Mouse (Mus musculus): Measurements from ENCODE around the gene Cyp46a1.
A peak's percentile ranks its signal among the peaks of the same experiment; 100 is the strongest.

Cyp46a1 gene

GRCm38 (mm10) chr12:108311741-108312290 lies 22.4 kb upstream of the Cyp46a1 start:
- no peak for DNase-seq (ENCODE audit: low spot score)

DNA sequence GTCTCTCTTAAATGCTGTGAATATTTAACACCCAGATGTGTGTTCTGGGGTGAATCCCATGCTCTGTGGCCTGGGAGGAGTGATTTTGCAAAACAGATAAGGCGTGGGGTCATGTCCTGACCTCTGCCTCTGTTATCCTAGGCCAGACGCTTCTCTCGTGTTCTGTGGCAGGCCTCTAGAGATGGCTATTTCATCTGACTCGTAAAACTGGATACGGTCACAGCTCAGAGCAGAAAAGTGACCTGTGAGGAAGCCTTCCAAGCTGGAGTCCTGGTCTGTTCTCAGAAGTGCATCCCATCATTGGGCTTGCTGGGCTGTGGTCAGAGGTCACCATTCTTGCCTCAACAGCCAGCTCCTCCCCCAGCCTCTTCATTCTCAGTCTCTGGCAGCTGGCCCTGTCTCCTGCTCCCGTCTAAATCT lies 21.7 kb upstream of the Cyp46a1 start:
- DNase-seq (ENCODE audit: low spot score) = peak; percentile 68

- no peak for DNase-seq (ENCODE audit: low spot score)
These were observed 20.9 kb upstream of the Cyp46a1 start for GRCm38 (mm10) chr12:108313244-108313772.

GRCm38 (mm10) chr12:108315818-108316217 lies 18.4 kb upstream of the Cyp46a1 start:
- no peak for DNase-seq (ENCODE audit: low spot score)

DNA sequence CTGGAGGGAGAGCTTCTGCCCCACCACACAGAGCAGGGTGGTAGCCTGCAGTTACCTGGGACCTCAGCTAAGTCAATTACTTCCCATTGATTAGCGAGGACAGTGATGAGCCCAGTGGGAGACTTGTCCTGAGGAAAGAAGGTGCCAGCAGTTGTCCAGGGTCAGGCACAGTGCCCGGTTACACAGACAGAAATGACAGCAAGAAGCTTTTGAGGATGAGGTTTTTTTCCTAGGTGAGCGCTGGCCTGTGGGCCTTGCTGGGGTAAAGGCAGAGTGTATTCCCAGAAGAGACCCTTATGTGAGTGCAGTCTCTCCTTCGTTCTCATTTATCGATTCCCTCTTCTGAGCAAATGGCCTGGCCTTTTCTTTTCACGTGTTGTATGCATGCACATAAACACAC lies 17.5 kb upstream of the Cyp46a1 start:
- DNase-seq (ENCODE audit: low spot score) = no peak

DNA sequence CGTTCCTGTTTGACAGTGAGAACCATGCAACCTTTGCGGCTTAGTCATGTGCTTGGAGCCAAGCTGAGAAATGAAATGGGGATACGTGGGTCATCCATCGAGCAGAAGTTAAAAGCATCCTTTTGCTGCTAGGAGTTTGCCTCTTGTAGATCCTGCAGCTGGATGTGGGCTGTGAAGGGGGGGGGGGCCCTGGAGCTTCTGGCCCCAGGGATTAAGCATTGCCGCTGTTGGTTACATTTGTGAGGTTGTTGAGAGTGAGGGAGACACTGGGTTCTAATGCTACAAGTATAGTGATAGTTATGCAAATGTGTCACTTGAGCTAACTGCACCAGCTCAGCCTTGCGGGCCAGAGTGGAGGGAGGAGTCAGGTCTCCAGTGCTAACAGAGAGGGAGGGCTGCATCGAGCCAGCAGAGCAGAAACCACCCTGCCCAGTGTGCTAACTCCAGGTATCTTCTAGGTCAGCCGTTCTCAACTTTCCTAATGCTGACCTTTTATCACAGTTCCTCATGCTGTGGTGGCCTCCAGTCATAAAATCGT lies 16.9 kb upstream of the Cyp46a1 start:
- peak; percentile 69 for DNase-seq (ENCODE audit: low spot score)

GRCm38 (mm10) chr12:108317826-108318430 lies 16.3 kb upstream of the Cyp46a1 start:
- DNase-seq (ENCODE audit: low spot score) = no peak

DNA sequence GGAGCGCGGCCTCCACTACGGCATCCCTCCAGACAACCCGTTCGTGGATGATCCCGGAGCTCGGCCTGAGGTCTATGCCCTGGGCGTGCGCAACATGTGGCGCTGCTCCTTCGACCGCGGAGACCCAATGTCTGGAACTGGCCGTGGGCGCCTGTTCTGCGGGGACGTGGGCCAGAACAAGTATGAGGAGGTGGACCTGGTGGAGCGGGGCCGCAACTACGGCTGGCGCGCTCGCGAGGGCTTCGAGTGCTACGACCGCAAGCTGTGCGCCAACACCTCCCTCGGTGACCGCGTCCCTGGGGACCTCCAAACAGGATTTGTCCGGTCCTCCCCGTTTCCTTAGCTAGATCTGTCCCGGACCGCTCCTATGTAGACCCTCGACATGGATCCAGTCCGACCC lies 15.7 kb upstream of the Cyp46a1 start:
- DNase-seq (ENCODE audit: low spot score) = no peak

- DNase-seq (ENCODE audit: low spot score) = peak; percentile 73
These were observed 14.1 kb upstream of the Cyp46a1 start for GRCm38 (mm10) chr12:108320096-108320495.

DNA sequence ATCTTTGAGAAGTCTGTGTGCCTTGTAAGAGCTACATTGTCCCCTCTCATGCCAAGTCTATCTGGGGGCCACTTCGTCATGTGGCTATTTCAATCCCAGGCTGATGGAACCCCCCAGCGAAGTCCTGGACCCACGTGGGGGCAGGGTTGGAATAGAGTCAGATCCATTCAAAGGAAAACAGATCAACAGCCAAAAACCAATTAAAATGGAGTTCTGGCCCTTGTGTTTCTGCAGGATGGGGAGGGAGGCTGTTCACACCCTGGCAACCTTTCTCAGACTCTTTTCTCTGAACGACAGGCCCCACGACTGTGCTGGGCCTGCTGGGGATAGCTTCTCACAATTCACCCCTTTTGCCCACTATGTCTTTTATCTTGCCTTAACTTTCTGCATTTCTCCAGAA lies 7.8 kb upstream of the Cyp46a1 start:
- no peak for DNase-seq (ENCODE audit: low spot score)

- DNase-seq (ENCODE audit: low spot score) = peak; percentile 65
These were observed 6.2 kb upstream of the Cyp46a1 start for GRCm38 (mm10) chr12:108327889-108328491.

DNA sequence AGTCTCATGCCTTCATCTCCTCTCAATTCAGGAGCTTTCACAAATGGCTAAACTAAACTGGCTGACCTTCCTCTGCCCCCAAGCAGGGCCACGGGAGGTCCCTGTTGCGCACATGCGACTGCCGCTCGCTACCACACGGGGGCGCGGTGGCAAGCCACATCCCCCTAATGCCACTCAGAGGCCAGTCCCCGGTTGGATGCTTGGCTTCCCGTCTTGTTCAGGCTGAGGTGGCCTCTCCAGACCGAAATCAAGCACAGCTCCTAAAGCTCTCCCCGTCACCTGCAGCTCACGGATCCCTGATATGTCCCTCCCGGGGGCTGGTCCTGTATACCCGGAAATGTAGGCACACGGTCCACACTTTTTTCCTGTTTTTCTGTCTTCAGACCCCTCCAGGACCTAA lies 1.1 kb upstream of the Cyp46a1 start:
- DNase-seq (ENCODE audit: low spot score) = peak; percentile 93

GRCm38 (mm10) chr12:108333481-108333882 lies 699 bp upstream of the Cyp46a1 start:
- no peak for DNase-seq (ENCODE audit: low spot score)

DNA sequence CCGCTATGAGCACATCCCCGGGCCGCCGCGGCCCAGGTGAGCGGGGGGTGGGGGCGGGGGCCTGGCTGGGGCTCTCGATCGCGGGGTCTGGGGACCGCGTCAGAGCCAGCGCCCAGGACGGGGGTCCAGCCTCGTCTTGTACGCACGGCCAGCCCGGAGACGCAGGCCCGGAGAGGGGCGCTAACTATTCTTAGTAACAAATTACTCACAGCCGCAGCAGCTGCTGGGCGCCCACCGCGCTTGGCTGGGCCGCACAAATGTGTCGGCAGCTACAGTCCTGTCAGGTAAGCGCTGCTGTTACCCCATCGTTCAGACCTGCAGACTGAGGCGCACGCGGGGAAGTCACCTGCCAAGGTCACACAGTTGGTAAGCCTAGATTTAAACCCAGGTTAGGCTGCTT lies 348 bp downstream of the Cyp46a1 start:
- no peak for DNase-seq (ENCODE audit: low spot score)

DNA sequence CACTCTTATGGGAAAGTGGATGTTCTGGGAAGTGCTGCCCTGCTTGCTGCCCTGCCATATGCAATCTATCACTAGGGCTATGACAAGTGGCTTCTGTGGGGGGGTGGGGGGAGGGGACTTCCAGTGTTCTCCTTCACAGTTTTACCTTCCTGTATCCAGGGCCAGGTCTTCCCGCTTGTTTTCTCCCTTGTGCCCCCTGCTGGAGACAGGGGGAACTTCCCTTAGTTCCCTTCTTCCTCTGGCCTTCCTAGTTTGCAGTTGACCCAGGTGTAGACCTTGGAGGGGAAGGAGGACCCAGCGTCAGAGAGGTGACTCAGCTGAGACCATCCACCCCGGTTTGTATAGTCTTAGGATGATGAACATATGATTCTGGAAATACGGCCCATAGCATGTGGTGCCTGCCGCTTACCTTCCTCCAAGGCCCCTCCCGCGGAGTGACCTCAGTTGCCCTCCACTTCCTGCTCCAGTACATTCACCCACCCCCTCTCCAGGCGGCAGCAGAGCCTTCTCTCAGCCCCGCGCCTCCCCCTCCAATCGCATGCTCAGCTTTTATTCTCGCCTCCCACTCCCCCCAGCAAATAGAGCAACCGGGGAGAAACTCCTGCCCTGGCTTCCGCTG lies 4.5 kb downstream of the Cyp46a1 start:
- DNase-seq (ENCODE audit: low spot score) = peak; percentile 79

GRCm38 (mm10) chr12:108348151-108348550 lies 14.0 kb downstream of the Cyp46a1 start:
- DNase-seq (ENCODE audit: low spot score) = no peak

GRCm38 (mm10) chr12:108349026-108349425 lies 14.8 kb downstream of the Cyp46a1 start:
- no peak for DNase-seq (ENCODE audit: low spot score)

GRCm38 (mm10) chr12:108350931-108351330 lies 16.8 kb downstream of the Cyp46a1 start:
- DNase-seq (ENCODE audit: low spot score) = no peak

DNA sequence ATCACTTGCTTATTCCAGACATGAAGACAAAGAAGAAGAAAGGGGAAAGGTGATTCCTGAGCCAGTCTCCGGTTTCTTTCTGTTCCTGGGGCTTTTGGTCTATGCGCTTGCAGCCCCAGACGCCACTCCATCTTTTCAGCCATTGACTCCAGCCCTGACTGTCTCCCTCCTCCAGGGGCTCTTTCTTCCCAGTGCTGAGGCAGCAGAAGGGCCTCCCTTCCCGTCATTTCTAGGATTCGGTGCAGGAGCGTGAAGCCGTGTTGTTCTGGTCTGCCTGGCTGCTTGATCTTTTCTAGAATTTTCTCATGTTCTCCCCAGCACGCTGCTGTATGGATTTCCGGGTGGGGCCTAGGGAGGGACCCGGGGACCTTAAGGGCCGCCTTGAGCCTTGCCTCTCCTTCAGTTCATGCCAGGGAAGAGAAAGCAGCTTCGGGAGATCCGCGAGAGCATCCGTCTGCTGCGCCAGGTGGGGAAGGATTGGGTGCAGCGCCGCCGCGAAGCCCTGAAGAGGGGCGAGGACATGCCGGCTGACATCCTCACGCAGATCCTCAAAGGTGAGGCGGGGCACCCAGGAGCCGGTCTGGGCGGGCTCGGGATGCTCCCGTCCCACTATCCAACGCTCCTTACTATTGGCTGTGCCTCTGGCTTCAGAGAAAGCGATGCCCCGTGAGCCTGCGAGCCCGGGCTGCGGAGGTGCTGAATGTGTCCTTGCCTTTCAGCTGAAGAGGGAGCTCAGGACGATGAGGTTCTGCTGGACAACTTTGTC lies 18.4 kb downstream of the Cyp46a1 start:
- peak; percentile 44 for DNase-seq (ENCODE audit: low spot score)

DNA sequence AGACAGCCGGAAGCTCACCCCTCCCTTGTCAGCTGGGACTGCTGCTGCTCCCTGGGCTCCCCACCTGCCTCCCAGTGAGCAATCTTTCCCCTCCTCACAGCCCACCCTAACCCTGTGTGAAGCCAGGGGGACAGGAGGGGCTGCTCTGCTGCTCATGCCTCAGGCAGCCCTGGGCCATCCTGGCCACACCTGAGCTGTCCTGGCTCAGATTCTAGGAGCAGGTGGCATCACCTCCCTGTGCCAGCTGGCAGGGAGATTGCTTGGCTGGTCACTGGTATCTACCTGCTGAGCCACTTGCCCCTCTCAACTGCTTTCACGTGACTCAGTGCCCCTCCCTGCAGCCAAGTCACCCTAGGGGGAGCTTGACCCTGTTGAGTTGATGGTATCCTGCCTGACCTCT lies 20.1 kb downstream of the Cyp46a1 start:
- no peak for DNase-seq (ENCODE audit: low spot score)

DNA sequence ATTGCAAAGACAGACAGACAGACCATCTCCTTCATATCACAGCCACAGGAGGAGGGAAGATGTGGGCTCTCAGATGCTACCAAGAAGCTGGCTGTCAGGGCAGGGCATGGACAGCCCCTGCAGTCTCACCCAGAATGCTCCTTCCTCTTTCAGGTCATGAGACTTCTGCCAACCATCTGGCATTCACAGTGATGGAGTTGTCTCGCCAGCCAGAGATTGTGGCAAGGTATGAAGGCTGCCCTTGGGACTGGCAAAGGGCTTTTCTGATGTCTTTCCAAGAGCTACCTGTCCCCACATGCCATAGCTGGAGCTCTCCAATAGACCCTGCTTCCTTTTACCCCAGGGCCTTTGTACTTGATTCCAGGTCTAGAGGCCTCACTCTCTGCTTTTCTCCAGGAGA lies 21.1 kb downstream of the Cyp46a1 start:
- DNase-seq (ENCODE audit: low spot score) = no peak

- DNase-seq (ENCODE audit: low spot score) = no peak
These were observed 21.8 kb downstream of the Cyp46a1 start for GRCm38 (mm10) chr12:108355986-108356385.
